Mouse (Mus musculus) kidney, postnatal 25 days (tissue): ENCODE data around the gene Hadha.

ENCODE experiments used
- DNase-seq, 2 experiments: peaks; one replicate each; pipeline ENCODE4 v3.0.0; 2021; ENCODE audit warnings: mixed read lengths in 2 of 2

Hadha gene

DNA sequence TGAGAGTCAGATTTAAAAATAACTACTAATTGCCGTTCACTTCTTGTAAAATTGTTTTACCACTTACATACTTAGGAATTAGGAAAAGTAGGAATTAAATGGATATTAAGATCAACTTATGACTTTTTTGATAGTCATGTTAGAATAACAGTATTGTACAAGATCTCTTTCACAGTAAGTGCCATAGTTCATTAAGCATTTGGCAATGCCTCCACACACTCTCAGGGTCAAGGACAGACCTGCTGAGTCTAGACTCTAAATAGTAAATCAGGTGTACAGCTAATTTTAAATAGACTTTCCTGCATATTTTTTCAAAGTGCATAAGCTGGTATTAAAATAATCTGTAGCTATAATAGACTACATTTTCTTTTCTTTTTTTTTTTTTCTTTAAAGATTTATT lies 2.5 kb downstream of the Hadha start:
- DNase-seq: peak; percentile 21 to 55

DNA sequence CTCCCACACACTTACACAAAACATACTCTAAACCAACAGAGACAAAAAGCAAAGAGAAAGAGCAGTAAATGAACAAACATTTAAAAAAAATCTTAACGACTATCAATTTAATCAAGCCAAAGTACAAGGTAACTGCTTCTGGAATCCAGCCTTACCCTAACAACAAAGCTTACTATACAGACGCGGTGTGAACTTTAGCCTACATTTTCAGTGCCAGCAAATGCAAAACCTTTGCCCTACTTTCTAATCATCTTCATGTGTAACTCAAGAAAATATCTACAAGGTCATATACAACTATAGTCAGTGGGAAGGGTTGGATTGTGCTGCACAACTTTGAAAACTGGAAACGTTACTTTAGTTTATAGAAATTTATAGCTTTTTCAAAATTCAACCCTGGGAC lies 3.0 kb downstream of the Hadha start:
- DNase-seq: peak; percentile 49 to 51

DNA sequence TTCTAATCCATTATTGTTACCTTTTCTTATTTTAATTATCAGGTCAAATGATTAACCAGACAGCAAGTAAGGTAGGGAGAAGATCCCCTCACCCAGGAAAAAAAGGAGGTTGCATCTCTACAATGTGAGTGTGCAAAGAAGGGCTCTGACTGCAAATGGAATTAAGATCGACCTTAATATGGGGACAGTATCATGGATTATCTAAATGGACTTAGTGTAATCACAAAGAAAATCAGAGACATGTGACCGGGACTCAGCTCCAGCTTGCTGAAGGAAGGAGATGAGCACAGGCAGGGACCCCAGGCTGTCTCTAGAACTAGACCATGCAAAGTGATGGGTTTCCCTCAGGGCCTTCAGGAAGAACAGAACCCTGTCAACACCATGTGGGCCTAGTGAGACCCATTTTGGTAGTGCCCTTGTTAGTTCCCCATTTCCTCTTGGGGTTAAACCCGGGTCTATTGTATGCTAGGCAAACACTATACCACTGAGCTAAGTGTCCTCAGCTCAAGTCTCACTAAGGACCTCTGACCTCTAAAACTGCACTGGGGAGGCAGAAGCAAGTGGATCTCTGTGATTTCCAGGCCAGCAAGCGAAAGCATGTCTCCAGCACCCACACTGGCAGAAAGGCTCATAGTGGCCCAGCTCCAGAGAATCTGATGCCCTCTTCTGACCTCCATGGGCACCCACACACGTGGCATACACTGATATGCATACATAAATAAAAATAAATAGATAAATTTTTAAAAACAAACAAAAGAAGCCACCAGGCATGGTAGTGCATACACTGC lies 6.6 kb downstream of the Hadha start:
- DNase-seq: no peak

DNA sequence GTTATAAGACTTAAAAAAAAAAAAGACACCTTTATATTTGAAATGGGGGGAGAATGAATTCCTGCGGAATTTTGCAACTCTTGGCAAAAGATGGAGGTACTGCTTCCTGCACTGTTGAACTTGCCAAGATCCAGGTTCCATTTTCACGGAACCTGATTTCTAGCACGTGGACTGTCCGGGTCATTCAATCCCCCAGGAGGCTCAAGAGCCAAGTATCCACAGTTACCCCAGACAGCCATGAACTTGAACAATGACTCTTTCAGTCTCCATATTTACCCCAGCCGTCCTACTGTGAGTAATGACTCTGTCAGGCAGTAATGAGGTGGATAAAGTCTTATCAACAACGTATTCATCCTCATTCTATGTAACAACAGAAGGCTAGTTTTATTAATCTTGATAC lies 8.4 kb downstream of the Hadha start:
- DNase-seq: no peak

DNA sequence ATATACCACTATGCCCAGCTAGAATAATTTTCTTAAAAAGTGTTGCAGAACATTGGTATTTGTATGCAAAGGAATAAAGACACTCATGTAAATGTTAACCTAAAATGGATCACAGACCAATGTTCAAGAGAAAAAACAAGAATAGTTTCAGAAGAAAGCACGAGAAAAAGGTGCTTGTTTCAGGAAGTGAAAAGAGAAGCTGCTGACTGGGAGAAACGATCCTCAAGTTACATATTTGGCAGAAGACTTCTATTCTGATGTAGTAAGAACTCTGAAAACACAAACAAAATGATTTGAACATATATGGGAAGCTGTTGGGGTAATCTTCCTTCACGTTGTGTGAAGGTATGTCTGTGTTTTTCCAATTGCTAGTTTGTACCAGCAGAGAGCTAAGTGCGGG lies 16.8 kb downstream of the Hadha start:
- DNase-seq: no peak

DNA sequence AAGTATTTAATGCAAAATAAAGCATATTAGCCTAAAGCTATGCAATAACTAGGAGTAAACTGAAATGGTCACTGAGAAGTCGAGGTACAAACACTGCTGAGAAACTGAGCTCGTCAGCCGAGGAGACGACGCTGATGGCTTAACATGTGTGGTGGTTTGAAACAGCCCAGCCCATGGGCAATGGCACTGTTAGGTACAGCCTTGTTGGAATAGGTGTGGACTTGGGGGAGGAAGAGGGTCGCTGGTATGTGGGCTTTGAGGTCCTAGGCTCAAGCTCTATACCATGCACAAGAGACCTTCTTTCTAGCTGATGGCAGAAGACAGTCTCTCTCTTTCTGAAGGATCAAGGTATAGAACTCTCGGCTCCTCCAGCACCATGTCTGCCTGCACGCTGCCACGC lies 17.7 kb downstream of the Hadha start:
- DNase-seq: no peak

DNA sequence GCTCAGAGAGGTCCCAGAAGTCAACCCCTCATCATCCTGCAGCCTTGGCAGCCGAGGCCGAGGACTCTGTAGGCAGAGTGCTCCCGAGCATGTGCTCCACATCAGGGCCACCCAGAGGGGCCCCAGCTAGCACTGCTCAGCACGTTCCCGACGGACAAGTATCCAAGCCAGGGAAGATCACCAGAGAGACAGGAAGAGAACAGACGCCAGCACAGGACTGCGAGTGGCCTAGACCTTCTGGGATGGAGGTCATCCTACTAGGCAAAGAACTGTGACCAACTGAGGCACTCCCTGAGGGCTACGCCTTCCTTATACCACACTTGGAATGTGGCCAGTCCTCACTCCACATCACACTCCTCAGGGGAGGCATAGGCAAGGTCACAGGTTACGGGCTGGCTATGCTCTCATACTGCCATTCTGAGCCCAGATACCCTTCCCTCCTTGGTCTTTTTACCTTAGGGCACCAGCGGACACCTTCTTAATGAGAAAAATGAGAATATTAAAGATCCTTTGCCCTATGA lies 19.2 kb downstream of the Hadha start:
- peak in 1 of 2 experiments; percentile 37 for DNase-seq

DNA sequence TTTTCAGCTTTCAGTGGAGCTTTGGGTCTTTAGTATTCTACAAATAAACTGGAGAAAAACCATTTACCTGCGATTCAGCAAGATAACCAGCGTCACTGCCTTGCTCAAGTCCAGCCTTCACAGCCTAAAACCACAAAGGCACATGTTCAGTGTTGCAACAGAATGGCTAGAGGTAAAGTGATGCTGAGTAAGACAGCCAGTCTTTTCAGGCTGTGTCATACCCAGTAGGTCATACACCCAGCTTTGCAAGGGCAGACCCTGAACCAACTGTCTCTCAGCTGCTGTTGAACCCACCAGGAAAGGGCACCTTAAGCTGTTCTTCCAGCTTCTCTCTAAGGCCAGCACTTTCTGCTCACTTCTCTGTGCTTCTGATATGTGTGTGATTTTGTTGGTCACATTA lies 22.8 kb downstream of the Hadha start:
- no peak for DNase-seq

DNA sequence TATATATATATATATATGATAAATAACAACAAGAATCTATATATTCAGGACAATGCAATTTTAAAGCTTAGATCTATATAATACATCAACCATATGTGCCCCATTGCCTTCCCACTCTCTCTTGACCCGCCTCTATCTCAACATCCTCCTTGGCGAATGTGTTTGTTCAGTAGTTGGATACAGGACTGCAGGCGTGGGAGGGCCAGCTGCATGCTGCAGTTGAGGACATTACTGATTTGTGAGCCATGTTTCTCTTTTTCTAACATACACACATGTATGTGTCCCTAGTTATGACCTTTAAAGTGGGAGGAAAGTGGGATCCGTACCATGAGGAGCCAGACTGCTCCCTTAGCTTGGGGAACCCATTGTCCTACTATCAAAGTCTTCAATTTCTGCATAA lies 23.7 kb downstream of the Hadha start:
- no peak for DNase-seq

DNA sequence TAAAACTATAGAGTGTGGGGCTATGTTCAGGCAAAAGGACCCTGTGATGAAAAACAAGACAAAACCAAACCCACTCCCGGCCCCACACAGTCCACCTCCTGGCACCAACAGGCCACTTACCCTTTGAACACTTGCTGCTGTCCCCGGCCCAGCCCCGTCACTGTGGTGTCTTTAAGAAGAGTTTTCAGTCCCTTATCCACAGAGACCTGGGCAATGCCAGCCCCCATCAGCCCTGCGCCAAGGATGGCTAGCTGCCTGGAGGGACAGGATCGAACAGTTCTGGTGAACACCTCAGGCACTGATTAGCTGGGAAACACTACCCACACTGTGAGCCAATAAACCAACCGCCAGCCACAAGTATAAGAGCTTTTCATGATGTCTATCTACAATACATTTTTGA lies 26.3 kb downstream of the Hadha start:
- DNase-seq: no peak

DNA sequence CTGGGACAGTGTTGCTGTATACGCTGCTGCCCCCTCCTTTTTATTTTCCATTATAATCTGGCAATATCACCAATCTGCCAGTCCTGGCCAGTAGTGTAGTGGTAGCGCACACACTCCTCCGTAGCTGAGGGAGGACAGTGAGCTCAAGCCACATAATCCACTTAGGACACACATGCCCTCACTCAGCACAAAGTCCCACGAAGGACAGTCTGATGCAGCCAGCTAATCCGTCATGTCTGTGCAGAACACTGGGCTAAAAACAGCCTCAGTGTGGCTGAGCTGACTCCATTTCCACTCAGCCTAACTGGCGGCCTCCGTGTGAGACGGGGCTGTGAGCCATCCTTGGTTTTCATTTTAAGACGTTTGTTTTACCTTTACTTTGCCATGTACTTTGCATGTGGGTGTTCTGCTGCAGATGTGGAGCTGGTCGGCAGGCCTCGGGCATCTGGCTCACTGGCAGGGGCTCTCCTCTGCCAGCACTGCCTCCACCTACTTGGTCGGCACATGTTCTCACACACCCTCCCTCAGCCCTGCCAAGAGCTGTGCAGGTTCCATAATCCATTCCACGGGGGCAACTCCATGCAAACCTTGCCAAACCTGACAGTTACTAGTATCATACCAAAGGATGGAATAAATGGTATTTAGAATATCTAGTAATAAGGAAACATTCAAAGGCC lies 26.9 kb downstream of the Hadha start:
- DNase-seq: no peak

DNA sequence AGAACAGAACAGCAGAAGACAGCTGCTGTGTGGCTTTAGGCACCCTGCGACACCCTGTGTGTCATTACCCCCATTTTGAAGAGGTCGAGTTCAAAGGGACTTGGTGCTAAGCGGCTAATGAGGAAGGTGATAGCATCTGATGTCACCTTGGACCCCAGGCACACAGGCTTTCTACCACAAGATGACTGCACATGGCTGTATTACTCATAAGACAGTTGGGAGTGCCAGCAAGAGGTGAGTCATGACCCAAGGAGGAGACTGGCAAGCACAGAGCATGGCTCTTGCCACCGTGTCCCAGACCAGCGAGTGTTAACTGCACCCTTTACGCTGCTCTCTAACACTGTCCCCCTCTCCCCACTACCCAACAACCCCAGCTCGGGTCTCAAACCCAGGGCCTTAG lies 28.2 kb downstream of the Hadha start:
- no peak for DNase-seq

DNA sequence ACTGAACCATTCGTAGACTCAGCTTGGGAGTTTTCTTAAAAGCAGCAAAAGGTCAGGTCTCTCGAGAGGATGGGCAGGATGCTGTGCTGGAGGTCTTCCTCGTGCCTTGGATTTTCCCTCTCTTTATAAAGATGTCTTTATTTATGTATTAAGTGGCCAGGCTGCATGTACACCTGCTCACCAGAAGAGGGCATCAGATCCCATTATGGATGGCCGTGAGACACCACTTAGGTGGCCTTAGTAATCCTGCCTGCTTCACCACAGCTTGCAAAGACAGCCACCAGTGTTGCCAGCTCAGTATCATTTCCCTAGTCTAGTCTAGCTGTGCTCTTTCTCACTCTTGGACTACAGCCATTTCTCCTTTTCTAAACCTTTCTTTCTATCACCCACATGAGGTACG lies 29.4 kb downstream of the Hadha start:
- DNase-seq: peak in 1 of 2 experiments; percentile 25

DNA sequence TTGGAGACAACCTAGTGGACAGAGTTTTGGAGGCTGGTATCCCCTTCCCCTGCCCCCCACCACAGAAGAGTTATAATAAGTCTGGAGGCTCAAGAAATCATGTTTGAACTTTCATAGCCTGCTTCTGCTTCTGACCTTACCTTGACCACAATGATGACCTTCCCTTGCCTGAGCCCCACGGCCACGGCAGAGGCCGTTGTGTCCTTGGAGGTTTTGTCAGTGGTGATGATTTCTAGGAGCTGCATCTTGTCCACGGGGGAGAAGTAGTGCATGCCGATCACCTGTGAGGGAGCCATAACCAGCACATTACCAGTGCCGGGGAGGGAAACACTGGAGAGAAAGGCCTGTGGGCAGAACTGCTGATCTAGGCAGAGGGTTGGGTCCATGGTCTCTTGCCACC lies 32.5 kb downstream of the Hadha start:
- no peak for DNase-seq

DNA sequence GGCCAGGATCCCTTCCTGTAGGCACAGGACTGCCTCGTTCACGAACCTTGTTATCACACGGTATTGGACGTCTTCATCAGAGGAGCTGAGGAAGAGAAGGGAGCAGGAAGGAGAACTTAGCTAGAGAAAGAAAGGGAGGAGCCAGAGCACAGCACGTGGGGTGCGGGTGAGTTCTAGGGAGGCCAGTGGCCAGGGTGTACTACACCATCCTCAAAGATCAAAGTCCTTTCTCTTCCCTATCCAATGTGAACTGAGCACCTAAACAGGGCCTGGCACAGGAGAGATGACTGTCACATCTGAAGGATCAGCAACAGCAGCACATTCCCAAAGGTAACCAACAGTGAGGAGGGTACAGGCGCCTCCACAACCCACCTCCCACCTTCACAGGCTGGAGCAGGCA lies 34.9 kb downstream of the Hadha start:
- DNase-seq: peak; percentile 61 to 83

DNA sequence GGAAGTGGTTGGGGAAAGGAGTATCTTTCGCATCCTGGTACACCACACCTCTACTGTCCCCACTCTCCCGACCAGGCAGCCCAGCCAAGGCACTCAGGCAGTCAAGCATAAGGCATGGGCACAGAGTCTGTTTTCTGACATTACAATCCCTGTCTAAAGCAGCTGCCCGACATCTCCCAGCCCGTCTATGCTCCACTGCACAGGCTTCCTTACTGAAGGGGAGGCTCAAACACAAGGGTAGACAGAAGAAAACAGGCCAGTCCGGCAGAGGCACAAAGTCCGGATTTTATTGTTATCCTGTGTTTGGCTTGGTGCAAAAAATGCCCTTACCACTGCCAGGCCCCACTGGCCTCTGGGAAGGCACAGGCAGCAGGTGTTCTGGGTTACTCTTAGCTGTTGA lies 35.8 kb downstream of the Hadha start:
- DNase-seq: peak; percentile 46 to 58

DNA sequence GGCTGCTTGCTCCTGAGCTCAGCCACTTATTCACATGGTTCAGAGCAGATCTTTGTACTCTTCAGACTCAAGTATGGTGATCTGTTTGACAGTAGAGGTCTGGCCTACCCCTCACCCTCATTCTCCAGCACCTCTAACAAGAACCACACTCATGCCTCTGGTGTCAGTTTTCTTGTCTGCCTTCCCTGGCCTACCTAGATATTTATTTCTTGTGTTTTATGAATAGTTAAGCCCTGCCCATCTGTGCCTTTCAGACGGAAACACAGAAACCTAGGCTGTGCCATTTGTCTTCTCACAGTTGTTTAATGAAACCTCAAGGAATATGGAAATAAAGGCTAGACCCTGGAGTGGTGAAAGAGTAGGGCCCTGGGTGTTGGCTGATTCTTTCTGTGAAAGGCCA lies 36.9 kb downstream of the Hadha start:
- no peak for DNase-seq

DNA sequence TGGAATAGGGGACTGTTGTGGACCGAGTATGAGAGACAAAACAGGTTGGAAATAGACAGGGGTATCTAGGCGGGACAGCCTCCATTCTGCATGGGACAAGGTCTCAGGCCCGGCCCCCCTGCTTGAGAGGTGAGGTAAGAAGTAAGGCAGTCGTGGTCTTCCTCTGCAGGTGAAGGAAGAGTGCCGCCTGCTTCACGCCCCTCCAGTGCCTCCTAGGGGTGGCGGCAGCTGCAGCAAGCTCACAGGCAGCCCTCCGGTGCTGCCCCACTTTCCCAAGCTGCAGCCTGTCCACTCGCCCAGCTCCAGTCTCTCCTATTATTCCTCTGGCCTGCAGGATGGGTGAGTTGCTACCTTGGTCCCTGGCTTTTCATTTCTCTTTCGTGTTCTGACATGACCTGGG lies 39.2 kb downstream of the Hadha start:
- DNase-seq: no peak

DNA sequence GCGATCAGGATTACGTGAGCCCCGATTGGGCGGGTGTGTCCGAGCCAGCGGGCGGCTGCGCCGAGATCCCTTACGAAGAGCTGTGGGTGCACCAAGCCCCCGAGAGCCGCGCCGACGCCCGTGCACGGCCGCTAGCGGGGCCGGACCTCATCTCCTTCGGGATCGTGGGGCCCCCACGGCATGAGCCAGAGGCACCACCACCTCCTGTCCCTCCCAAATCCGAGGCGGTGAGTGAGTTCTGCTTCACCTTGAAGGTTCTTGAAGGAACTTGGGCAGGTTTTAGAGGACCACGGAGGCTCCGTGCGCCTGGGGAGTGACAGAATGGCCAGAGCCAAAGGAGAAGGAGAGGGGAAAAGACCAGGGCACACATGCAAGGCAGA lies 40.2 kb downstream of the Hadha start:
- DNase-seq: no peak

DNA sequence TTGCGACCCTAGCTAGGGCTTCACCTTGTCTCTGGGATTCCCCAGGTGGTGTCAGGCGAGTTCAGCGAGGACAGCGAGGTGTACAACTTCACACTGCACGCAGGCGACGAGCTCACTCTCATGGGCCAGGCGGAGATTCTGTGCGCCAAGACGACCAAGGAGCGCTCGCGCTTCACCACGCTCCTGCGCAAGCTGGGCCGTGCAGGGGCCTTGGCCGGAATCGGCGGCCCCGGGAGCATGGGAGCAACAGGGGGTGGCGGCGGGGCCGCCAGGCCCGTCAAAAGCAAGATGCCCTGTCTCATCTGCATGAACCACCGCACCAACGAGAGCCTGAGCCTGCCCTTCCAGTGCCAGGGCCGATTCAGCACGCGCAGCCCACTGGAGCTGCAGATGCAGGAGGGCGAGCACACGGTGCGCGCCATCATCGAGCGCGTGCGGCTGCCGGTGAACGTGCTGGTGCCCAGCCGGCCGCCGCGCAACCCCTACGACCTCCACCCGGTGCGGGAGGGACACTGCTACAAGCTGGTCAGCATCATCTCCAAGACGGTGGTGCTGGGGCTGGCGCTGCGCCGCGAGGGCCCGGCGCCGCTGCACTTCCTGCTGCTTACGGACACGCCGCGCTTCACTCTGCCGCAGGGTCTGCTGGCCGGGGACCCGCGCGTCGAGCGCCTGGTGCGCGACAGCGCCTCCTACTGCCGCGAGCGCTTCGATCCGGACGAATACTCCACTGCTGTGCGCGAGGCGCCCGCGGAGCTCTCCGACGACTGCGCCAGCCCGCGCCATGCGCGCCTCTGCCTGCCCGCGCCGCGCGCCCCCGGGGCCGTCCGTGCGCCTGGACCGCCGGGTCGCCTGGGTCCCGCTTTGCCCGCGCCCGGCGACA lies 40.8 kb downstream of the Hadha start:
- peak; percentile 66 to 71 for DNase-seq

DNA sequence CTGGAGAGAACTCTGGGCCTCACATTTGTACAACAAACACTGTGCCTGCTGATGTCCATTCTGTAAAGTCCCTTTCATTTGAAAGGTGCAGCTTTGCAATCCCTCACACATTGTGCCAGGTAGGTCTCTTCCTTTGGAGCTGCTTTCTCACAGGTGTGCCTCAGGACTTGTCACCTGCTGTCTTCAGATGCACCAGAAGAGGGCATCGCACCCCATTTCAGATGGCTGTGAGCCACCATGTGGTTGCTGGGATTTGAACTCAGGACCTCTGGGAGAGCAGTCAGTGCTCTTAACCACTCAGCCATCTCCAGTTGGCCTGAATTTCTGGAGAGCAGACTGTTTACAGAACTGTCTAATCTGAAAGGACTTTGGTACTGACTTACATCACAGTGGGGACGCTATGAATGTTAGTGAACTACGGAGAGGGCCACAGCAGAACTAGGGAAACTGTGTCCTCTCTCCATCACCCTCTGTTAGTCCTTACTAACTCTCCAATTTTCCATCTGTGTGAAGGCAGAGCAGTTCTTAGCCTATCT lies 42.4 kb downstream of the Hadha start:
- DNase-seq: no peak

DNA sequence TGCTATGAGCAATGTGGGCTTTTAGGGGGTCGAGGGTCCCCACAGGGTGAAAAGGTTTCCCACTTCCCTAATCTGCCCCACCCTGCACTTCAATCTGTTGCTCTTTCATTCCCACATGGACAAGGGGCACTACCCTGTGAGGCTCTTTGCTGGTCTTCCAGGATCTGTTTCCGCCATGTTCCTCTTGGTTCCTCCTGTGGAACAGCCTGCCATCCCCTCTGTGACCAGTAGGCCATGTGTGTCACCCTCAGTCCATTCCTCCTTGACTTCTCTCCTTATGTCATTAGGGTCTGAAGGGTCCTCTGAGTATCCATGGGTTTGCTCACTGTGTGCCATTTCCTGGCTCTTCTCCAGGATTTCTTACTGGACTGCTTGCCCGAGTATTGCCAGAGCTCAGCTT lies 43.2 kb downstream of the Hadha start:
- no peak for DNase-seq

DNA sequence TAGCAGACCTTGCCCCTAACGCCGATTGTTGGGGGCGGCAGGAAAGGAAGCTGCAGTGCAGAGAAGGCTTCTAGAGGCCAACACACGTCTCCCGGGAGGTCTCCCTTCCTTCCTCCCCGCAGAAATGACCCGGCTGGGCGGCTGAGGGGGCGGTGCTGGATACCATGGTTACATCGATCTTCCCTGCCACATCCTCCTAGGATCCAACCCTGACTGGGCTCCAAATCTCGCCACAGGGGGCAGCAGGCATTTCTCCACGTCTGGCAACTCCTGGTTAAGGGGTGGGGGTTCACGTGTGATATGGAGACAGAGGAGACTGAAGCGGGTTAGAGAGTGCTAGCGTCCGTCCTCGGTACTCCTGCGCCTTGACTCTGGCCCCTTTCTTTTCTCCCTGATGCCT lies 43.8 kb downstream of the Hadha start:
- DNase-seq: peak; percentile 39 to 56
